Mouse (Mus musculus): ENCODE results near the gene Astl. TPM values are rescaled to one million over a fixed set of nuclear protein-coding genes. Genes with fewer than 3 reads are reported as not detected.
A peak's percentile ranks its signal among the peaks of the same experiment; 100 is the strongest.

Gene Astl
- polyA plus RNA-seq, 2 experiments: 0.04 to 0.40 TPM

DNA sequence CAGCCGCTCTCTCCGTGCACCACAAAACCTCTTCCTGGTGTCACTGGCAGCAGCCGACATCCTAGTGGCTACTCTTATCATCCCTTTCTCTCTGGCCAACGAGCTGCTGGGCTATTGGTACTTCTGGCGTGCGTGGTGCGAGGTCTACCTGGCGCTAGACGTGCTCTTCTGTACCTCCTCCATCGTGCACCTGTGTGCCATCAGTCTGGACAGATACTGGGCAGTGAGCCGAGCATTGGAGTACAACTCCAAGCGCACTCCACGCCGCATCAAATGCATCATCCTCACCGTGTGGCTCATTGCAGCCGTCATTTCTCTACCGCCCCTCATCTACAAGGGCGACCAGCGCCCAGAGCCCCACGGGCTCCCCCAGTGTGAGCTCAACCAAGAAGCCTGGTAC, 25.3 kb downstream of the Astl start:
- Histone ChIP-seq H3K27me3 (ENCODE audit: control insufficient read depth, insufficient read depth, low read length) (peaks cover 55% of the 10 kb centered on the region), H3K4me3 (replicated peaks; ENCODE audit: low read length) (peak overlapping the region; percentile 42), H3K27ac (replicated peaks; ENCODE audit: low read depth, low read length) (no peak overlapping the region), H3K4me2 (replicated peaks; ENCODE audit: low read depth, low read length, severe bottlenecking) (peak overlapping the region; percentile 81), H3K9me3 (ENCODE audit: control insufficient read depth, low read length) (no peaks in the 10 kb centered on the region), H3K9ac (ENCODE audit: low read depth, low read length, severe bottlenecking) (peak overlapping the region; percentile 38; the same call in 1 of the 2 replicates), H3K36me3 (ENCODE audit: control insufficient read depth, insufficient read depth, low read length) (no peaks in the 10 kb centered on the region), H3K4me1 (ENCODE audit: control insufficient read depth, insufficient read depth, low read length) (peaks cover 7% of the 10 kb centered on the region; the same call in 1 of the 2 replicates)
- TF ChIP-seq POLR2A (IDR thresholded peaks at IDR 0.05; ENCODE audit: borderline replicate concordance, extremely low read depth, insufficient read depth, insufficient read length): no peak
- WGBS: 10% methylated on average over 20 of the region's 20 CpGs
- ATAC-seq (ENCODE audit: low FRiP score, low read depth) (no peak), DNase-seq (ENCODE audit: low spot score) (no peak)

DNA sequence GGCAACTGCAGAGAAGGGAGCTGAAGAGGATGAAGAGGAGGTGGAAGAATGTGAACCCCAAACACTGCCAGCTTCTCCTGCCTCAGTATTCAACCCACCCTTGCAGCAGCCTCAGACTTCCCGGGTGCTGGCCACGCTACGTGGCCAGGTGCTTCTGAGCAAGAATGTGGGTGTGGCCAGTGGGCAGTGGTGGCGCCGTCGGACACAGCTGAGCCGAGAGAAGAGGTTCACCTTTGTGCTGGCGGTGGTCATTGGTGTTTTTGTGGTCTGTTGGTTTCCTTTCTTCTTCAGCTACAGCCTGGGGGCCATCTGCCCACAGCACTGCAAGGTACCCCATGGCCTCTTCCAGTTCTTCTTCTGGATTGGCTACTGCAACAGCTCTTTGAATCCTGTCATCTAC, 26.0 kb downstream of the Astl start:
- no peak overlapping the region for H3K4me2 ChIP-seq (replicated peaks; ENCODE audit: low read depth, low read length, severe bottlenecking)
- no peak overlapping the region for H3K27ac ChIP-seq (replicated peaks; ENCODE audit: low read depth, low read length)
- H3K4me3 ChIP-seq (replicated peaks; ENCODE audit: low read length): 0 out of 2 replicates have a peak overlapping the region, but pooled peaks have one; percentile 42
- no peak for ATAC-seq (ENCODE audit: low FRiP score, low read depth)
- peaks cover 55% of the 10 kb centered on the region for H3K27me3 ChIP-seq (ENCODE audit: control insufficient read depth, insufficient read depth, low read length)
- H3K36me3 ChIP-seq (ENCODE audit: control insufficient read depth, insufficient read depth, low read length): no peaks in the 10 kb centered on the region
- H3K9me3 ChIP-seq (ENCODE audit: control insufficient read depth, low read length): no peaks in the 10 kb centered on the region
- no peak for TF ChIP-seq POLR2A (IDR thresholded peaks at IDR 0.05; ENCODE audit: borderline replicate concordance, extremely low read depth, insufficient read depth, insufficient read length)
- H3K4me1 ChIP-seq (ENCODE audit: control insufficient read depth, insufficient read depth, low read length): peaks cover 7% of the 10 kb centered on the region; the same call in 1 of the 2 replicates
- no peak overlapping the region for H3K9ac ChIP-seq (ENCODE audit: low read depth, low read length, severe bottlenecking)
- DNase-seq (ENCODE audit: low spot score): no peak
- WGBS: 19% methylated on average over 5 of the region's 8 CpGs

GRCm38 (mm10) chr2:127367126-127367820, 28.8 kb downstream of the Astl start:
- Histone ChIP-seq H3K27ac (replicated peaks; ENCODE audit: low read depth, low read length) (no peak overlapping the region), H3K9ac (ENCODE audit: low read depth, low read length, severe bottlenecking) (no peak overlapping the region), H3K4me3 (replicated peaks; ENCODE audit: low read length) (no peak overlapping the region), H3K27me3 (ENCODE audit: control insufficient read depth, insufficient read depth, low read length) (peaks cover 41% of the 10 kb centered on the region), H3K9me3 (ENCODE audit: control insufficient read depth, low read length) (no peaks in the 10 kb centered on the region), H3K4me1 (ENCODE audit: control insufficient read depth, insufficient read depth, low read length) (peaks cover 7% of the 10 kb centered on the region; the same call in 1 of the 2 replicates), H3K36me3 (ENCODE audit: control insufficient read depth, insufficient read depth, low read length) (no peaks in the 10 kb centered on the region), H3K4me2 (replicated peaks; ENCODE audit: low read depth, low read length, severe bottlenecking) (no peak overlapping the region)
- 60% methylated on average over 10 of the region's 10 CpGs for WGBS
- TF ChIP-seq POLR2A (IDR thresholded peaks at IDR 0.05; ENCODE audit: borderline replicate concordance, extremely low read depth, insufficient read depth, insufficient read length): no peak
- DNase-seq (ENCODE audit: low spot score): no peak
- ATAC-seq (ENCODE audit: low FRiP score, low read depth): no peak

- Histone ChIP-seq H3K27ac (replicated peaks; ENCODE audit: low read depth, low read length) (no peak overlapping the region), H3K36me3 (ENCODE audit: control insufficient read depth, insufficient read depth, low read length) (no peaks in the 10 kb centered on the region), H3K27me3 (ENCODE audit: control insufficient read depth, insufficient read depth, low read length) (peaks cover 17% of the 10 kb centered on the region), H3K4me3 (replicated peaks; ENCODE audit: low read length) (no peak overlapping the region), H3K9me3 (ENCODE audit: control insufficient read depth, low read length) (no peaks in the 10 kb centered on the region), H3K4me1 (ENCODE audit: control insufficient read depth, insufficient read depth, low read length) (no peaks in the 10 kb centered on the region), H3K9ac (ENCODE audit: low read depth, low read length, severe bottlenecking) (no peak overlapping the region), H3K4me2 (replicated peaks; ENCODE audit: low read depth, low read length, severe bottlenecking) (no peak overlapping the region)
- 62% methylated on average over 5 of the region's 5 CpGs for WGBS
- DNase-seq (ENCODE audit: low spot score) (no peak), ATAC-seq (ENCODE audit: low FRiP score, low read depth) (no peak)
- no peak for TF ChIP-seq POLR2A (IDR thresholded peaks at IDR 0.05; ENCODE audit: borderline replicate concordance, extremely low read depth, insufficient read depth, insufficient read length)
These were observed 31.4 kb downstream of the Astl start for GRCm38 (mm10) chr2:127369703-127370376.

DNA sequence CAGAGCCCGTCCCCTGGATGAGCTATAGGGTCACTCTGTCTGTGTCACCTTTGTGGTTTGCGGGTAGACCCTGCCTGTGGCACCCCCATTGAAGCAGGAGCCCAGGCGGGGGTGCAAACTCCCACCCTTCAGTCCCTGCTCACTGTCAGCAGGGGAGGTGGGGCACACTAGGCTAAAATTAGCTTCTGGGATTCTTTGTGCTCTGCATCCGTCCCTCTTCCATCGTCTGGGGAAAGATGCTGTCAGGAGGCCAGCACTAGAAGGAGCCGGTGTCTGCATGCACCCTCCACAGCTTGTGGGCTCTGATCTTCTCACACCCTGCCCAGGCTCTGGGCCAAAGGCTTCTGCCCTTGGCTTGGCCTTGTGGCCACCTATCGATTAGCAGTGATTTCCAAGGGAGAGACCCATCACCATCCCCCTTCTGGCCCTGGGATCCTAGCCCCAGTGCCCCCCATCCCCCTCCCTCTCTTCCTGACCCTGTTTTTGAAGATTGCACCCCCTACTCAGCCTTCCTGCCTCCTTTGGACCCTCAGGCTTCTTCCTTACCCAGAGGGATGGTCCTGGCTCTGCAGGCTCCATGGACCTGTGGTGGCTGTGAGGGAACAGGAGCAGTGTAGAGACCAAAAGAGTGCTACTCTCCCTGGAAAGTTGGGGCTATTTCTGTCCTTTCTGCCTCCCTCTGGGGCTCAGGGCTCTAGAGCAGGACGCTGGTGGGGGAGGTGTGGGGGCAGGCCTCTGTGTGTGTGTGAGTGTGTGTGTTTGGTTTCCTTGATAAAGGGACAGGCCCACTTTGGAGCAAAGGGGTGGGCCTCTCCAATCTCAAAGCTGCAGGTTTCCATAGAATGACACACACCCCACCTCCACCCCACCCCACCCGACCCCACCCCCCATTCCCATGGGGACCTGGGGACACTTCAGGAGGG, 32.4 kb downstream of the Astl start:
- DNase-seq (ENCODE audit: low spot score): no peak
- no peaks in the 10 kb centered on the region for H3K9me3 ChIP-seq (ENCODE audit: control insufficient read depth, low read length)
- H3K4me1 ChIP-seq (ENCODE audit: control insufficient read depth, insufficient read depth, low read length): no peaks in the 10 kb centered on the region
- 43% methylated on average over 9 of the region's 9 CpGs for WGBS
- no peak for TF ChIP-seq POLR2A (IDR thresholded peaks at IDR 0.05; ENCODE audit: borderline replicate concordance, extremely low read depth, insufficient read depth, insufficient read length)
- H3K4me2 ChIP-seq (replicated peaks; ENCODE audit: low read depth, low read length, severe bottlenecking): no peak overlapping the region
- no peak for ATAC-seq (ENCODE audit: low FRiP score, low read depth)
- no peaks in the 10 kb centered on the region for H3K36me3 ChIP-seq (ENCODE audit: control insufficient read depth, insufficient read depth, low read length)
- H3K9ac ChIP-seq (ENCODE audit: low read depth, low read length, severe bottlenecking): no peak overlapping the region
- no peak overlapping the region for H3K27ac ChIP-seq (replicated peaks; ENCODE audit: low read depth, low read length)
- H3K4me3 ChIP-seq (replicated peaks; ENCODE audit: low read length): no peak overlapping the region
- H3K27me3 ChIP-seq (ENCODE audit: control insufficient read depth, insufficient read depth, low read length): peaks cover 8% of the 10 kb centered on the region

Measured in limb, embryonic 14.5 days (tissue).